Mouse (Mus musculus) retina, embryonic 14.5 days (tissue): ENCODE measurements at regions not wholly inside any gene's neighbourhood (a gene's known extent, or its start where the extent isn't known, plus 50 kb on each side); places are given as distances from the start of the nearest gene placed in this dataset.
A peak's percentile ranks its signal among the peaks of the same experiment; 100 is the strongest.
"Not testable (repeated sequence)": the region's sequence is repeated elsewhere in the genome, so short reads cannot be mapped to it uniquely, and the experiment has no call there.

Experiments
- DNase-seq: peaks from one replicate; pipeline ENCODE4 v3.0.0-alpha.2; 2015; ENCODE audit warnings: low spot score

DNA sequence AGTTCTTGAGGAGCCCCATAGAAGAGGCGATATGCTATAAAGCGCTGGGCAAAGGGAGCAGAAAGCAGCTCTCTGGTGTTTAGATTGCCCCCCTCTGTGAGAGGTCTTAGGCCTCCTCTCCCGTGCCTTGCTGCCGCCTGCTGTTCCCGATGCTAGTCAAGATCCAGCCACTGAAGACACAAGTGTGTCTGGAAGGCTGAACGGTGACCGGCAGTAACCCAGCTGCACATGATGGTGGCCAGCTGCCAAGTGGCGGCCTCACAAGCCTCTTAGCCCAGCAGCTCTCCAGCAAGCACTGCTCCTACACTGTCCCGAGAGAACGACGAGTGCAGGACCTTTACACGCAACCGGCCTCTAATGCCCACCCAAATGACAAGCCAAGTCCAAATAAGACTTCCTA lies 104.1 kb upstream of the Abca1 start:
- peak; percentile 33 for DNase-seq

DNA sequence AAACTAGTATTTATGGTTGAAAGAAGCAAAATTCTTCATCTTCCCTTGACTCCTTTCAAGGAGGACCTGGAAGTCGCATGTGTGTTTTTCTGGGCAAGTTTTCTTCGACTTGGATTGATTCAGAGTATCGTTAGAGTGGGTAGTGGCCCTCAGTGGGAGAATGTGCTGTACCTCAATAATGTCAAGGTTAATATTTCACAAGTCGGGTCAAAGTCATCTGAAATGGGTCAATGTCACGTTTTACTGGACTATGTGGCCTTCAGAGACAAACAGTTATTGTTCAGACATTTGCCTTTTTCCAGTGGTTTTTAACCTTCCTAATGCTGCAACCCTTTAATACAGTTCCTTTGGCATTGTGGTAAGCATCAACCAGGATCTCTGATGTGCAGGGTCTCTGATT lies 102.8 kb upstream of the Abca1 start:
- DNase-seq: no peak

DNA sequence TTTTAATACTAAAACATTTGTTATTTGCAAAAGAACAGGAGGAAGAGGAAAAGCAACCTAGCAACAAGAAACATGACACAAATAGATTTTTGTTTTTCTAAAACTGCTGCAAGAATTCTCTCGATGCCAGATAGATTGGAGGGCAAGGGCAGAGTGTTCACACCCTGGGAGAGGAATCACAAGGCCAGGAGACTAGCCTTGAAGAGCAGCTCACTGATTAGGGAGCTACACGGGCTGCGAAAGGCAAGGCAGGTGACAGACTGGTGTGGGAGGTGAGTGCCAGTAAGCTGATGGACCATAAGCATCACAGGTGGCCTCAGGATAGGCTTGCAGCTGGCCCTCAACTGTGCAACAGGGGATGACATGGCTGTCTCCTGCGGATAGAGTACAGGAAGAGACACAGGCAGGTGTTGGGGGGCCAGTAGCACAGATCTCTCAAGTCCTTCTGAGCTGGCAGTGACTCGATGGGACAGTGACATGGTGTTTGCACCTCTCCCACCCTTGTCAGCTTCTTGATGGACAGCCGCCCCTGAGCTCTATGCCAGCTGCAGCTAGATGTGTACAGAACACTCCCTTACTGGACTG lies 102.0 kb upstream of the Abca1 start:
- no peak for DNase-seq

DNA sequence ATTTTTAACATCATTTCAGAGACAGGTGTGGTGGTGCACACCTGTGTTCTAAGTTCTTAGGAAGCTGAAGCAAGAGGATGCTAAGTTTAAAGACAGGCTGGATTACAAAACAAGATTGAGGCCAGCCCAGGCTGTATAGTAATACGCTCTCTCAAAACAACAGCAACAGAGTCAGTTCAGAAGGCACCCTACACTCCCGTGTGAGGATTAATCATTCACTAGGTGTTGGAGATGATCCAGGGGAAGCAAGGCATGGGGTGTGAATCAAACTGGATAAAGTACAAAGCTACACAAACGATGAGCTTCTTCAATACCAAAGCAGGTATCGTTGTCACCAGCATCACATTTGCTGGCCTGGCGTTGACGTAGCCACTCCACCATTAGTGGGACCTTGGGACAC lies 99.3 kb upstream of the Abca1 start:
- no peak for DNase-seq

DNA sequence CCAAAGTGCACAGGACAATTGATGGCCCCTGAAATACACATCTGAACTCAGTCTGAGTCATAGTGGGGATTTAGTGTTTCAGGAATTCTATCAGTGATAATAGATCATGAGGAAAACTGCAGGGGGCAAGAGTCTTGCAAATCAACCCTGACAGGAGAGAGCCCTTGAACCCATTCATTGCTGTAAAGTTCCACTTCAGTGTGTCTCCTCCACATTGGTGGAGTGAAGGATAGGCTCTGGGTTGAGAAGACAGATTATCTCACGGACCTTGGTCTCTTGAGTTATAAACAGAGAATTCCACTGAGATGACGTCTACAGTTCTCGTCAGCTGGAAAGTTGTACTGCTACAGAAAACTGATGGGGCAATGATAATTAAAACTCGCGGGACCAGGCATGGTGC lies 97.3 kb upstream of the Abca1 start:
- DNase-seq: no peak

DNA sequence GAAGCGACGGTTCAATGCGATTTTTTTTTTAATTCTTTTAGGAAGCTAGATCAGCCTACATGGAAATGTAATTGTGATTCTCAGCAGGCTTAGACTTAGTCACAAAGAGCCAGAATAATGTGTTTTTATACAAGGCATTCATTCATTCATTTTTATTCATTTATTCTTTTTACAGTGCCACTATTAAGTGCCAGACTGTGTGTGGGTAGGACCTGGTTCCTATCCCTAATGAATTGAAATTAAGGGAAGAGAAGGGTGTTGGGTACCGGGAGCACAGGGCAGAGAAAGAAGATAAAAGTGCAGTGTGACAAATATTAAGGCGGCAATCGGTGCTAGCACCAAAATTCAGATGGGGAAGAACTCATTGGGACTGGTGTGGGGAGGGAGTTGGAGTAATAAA lies 94.8 kb upstream of the Abca1 start:
- no peak for DNase-seq

DNA sequence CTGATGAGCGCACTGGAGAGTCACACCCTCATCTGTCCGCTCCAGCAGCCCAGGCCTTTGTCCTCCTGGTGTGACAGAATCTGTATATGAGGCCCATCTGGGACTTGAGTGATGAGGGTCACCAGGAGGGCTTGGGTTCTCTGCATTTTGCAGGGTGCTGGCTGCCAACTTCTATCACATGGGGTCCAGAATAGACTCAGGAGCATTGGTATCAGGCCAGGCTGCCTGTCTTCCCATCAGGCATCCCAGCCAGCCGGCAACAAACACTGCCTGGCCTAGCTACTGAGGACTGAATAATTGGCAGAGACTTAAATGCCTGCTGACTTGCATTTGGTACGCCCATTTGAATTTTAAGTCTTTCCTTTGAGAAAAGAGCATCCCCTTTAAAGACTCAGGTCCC lies 94.0 kb upstream of the Abca1 start:
- no peak for DNase-seq

DNA sequence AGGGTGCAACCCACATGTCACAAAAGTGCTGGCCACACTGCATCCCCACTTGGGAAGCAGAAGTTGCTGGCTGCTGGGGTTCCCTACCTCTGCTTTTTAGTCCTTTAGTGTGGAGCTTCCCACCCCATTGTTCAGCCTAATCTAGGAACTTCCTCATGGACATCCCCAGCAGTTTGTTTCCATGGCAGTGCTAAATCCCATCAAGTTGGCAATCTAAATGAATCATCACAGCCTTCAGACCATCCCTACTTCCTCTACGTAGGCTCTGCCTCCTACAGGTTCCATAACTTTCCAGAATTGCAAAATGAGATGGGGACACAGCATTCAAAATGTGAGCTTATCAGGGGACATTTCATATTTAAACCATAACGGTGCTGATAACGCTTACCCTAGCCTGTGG lies 90.6 kb upstream of the Abca1 start:
- no peak for DNase-seq

DNA sequence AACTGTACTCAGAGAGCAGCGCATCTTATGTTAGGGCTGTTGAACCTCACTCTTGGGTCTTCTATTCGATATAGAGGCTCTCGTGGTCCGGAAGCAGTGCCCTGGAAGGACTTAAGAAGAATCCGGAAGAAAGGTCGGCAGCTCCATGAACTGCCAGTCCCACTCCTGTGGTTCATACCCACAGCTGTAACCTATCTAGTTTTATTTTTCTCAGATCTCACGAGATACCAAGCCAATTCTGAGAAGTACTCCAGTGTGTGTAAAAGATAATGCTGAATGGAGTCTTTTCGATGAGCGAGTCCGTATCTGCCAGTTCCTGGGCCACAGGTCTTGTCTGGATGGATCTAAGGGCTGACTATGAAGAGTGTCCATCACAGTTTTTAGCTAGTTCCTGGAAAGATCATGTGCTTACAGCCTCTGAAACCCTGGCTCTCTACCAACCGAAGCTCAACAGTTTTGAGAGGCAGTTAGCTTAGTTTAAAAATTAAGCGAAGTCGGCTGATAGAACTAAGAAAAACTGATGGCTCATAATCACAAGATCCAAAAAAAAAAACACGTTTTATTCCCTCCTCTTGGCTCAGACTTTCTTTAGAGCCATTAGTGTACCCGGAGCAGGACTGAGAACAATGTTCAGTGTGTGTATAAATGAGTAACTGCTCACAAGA lies 86.5 kb upstream of the Abca1 start:
- no peak for DNase-seq

DNA sequence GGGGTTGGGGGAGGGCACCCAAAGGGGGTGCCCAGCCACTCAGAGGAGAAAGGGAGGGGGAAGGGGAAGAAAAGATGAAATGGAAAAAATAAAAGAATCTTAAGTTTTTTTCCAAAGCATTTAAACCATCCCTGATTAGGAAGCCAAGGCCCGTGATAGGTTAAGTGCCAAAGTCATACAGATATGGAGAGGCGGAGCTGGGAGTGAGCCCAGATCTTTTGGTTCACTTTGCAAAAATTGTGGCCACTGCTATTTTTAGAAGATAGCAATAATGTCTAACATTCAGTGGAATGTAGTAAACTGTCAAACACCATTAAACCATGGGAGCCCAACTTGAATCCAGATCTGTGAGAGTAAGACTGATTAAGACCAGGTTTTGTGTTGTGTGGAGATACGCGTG lies 85.9 kb upstream of the Abca1 start:
- no peak for DNase-seq

DNA sequence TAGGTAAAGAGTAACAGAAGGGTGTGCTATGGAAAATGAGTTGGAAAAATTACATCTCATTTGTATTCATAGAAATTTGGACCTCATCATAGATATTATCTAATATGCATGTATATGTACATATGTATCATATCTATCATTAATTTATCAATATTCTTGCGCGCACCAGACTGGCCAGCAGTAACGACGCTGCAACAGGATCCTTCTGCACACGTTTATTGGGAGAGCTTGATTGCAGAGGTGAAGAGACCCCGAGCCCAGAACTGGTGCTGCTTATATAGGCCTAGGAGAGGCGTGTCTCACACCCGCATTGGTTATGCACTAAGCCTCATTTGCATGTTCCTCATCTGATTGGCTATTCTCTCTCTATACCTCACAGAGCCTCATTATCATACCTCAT lies 83.8 kb upstream of the Abca1 start:
- not testable (repeated sequence) for DNase-seq

DNA sequence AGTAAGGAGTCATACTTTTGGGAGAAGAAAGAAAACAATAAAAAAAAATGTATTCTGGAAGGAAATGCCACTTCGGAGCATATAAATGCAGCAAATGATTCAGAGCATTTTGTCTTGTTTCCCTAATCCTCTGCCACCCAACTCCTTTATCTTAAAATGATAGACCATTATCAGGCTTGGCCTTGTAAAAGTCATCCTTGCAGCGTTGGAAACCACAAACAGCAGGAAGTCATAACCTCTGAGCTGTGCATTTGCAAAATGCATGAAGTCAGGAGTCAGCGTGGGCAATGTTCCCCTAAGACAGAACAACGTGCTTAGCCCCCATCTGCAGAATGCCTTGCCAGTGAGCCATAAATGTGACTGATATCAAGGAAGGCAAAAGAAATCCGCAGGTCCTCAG lies 80.2 kb upstream of the Abca1 start:
- DNase-seq: no peak

DNA sequence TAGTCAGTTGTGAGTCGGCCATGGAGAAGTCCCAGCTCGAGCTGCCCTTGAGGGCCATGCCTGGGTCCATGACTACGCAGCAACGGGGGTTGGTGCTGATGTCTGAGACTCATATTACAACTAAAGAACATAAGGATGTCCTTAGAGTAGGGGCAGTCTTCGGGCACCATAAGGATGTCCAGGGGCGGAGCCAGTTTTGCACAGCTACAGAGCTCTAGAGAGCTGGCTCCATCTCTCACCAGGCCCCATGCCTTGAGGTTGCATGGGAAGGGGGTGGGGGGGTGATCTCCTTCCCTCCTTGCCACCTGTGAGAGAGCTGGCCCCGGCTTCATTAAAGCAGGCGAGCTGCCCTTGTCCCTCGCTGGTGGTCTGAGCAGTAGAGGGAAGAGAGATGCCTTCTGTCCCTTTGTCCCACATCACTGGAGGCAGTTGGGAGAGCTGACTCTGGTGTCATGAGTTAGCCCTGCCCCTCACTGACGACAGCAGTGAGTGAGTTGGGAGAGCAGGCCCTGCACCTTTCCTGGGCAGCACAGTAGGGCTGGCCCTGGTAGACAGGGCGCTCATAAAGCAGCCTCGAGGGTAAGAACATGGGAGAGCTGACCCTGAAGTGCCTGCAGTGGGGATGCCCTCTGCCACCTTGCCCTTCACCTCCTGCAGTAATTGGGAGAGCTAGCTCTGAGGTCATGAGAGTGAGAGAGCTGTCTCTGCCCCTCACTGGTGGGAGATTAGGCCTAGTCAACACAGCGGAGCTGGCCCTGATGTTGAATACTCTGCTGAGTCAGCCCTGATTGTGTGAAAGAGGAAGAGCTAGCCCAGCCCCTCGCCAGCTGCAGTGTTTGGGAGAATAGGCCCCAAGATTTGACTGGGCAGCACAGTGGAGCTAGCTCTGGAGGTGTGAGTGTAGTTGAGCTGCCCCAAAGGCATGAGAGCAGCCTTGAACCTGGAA lies 78.9 kb upstream of the Abca1 start:
- DNase-seq: no peak

DNA sequence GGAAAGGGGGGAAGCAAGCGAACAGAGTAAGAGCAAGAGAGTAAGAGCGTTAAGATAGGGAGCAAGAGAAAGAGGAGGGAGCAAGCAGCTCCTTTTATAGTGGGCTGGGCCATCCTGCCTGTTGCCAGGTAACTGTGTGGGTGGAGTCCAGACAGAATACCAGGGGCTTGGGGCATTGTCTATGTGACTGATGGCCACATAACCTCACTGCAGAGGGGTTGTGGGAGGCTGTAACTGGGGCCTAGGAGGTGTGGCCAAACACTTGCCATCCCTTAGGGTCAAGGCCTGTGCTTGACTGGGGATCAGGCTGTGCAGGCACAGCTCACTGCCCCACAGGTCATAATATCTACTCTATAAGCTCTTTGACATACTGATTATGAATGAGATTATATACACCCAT lies 76.2 kb upstream of the Abca1 start:
- no peak for DNase-seq

DNA sequence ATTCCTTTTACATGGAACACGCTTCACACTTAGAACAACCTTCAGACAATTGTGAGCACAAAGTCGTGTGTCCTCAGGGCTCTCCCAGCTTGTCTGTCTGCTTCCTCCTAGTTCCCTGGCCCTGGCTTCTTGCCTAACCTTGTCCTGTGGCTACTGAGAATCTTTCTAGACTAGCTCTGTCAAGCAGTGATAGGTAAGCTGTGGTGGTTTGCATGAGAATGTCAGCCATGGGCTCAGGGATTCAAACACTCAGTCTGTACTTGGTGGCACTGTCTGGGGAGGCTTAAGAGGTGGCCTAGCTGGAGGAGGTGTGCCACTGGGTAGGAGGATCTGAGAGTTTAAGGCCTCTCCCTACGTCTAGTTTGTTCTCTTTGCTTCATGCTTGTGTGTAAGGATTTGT lies 72.7 kb upstream of the Abca1 start:
- DNase-seq: no peak

DNA sequence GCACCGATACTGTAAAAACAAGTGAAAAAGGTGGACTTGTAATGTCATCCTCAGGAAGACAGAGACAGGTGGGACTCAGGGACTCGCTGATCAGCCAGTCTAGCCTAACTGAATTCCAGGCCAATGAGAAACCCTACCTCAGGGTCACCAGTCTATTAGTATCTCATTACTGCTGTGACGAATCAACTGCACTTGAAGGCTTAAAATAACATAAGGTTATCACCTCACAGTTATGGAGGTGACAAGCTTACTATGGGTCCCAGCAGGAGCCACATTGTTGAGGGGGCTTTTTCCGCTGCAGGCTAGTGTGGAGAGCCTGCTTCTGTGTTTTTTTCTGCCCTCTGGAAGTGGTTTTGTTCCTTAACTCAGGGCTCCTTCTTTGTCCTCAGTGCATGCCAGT lies 72.2 kb upstream of the Abca1 start:
- no peak for DNase-seq

DNA sequence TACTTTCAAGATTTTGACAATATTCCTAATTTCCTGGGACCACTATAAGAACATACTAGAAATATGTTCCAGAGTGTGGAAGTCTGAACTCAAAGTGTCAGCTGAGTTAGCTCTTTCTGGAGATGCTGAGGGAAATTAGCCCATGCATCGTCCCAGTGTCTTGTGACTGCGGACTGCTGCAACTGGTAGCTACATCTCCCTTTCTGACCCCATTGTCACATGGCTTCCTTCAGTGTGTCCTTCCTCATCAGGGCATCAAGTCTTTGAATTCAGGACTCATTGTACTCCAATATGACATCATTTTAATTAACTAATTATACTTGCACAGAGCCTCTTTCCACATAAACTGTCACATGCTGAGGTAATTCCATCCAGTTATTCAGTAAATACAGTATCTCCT lies 71.4 kb upstream of the Abca1 start:
- no peak for DNase-seq

DNA sequence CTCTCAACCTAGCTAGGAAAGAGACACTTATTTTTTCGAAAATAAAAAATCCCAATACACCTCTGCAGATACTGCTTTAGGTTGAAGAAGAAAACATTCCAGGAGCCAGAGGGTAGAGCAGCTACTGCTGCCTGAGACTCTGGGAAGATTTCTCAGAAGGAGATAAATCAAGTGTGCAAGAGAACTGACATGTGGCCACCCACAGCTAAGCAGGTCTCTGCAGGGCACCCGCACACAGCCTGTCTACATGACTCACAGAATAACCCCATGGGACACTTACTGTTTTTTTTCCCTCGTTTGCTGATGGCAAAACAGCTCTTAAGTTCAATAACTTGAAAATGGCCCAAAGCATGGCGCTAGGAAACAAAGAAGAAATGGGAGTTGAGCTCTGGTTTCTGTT lies 68.7 kb upstream of the Abca1 start:
- DNase-seq: no peak

DNA sequence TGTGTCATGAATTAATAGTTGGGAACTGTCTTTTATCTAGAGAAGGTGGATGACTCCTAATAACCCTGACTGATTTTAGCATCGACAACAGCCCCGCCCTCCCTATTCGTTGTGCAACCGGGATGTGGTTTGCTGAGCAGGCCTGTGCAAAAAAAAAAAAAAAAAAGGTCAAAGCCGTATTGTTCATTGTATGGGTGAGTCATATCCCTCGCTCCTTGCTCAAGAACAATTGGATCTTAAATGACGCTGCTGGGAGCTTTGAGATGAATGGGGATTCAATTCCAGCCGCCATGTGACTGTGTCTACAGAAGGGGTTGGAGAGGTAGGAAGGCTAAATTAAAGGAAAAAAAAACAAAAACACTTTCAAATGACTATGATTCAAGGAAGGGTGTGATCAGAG lies 68.1 kb upstream of the Abca1 start:
- peak; percentile 43 for DNase-seq

DNA sequence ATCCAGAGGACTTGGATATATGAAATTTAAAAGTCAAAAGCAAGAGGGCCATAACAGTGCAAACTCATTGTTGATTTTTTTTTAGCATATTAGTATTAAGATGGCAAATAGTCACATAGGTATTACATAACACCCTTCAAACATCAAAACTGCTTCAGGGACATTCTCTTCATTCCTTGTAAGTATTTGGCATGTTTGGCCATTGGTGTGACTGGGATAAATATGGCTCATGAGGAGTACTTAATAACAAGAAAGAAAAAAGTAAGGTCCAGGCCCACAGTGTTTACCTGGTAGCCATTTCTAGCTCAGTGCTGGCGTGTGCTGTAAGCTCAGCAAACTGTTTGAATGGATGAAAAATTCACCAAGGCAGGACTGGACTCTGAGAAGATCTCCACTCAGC lies 67.4 kb upstream of the Abca1 start:
- no peak for DNase-seq

DNA sequence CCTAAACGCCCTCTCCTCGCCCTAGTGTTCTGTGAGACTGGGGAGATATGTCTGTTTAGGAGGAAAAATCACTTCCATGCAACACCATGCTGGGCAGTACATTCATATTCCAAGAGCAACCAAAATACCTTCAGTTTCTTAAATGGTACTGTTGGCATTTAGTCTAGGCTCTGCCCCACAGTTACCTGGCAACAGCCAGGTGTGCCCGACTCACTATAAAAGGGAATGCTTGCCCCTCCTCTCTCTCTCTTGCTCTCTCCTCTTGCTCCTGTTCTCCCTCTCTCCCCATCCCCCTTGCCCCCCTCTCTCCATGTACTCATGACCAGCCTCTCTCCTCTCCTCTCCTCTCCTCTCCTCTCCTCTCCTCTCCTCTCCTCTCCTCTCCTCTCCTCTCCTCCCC lies 66.7 kb upstream of the Abca1 start:
- no peak for DNase-seq

DNA sequence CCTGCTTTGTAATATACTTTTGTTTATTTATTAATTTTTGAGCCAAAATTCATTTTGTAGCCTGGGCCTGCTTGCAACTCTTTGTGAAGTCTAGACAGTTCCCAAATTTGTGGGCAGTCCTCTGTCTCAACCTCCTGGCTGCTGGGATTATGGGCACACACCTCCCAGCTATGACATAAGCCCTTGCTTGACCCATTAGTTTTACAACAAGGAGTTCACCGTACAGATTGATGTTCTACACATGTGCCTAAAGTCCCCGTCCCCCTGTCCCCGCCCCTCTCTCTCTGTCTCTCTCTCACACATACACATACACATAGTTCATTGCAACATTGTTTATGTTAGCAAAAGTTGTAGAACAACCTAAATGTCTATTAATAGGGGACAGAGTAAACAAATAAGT lies 63.7 kb upstream of the Abca1 start:
- no peak for DNase-seq

DNA sequence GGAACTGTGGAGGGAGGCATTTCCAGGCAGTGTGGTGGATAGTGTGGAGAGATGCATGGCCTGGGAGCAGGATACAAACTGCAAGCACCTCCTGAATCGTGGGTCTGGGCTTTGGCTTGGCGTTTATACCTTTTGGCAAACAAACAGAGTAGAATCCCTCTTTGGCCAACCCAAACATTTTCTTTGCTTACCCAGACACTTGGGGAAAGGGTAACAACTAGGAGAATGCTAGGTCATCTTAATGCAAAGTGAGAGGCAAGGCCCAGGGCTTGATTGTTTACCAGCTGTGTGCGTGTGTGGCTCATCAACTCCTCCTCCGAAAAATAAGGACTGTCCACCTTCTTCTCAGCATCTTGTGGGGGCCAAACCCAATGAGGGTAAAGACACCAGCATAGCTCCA lies 61.1 kb upstream of the Abca1 start:
- no peak for DNase-seq
